ENCODE assay signal across 26 mouse cellular contexts in the genomic region with DNA sequence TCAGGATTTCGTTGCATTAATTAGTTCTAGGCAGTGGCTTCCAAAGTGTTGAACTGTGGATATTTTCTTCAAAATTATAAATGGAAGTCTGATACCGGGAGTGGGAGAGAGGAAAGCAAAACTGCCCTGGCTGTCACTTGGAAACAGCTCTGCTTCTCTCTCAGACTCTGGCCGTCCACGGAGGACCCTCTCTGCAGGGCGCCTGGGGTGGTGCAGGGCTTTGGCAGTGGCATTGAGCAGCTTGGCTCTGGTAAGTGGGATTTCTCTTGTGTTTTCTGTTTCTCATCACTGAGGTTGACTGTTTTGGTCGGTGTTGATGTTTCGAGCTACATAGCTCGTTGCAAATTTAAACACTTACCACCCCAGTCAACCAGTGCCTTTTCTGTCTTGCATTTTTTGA. TPM values are rescaled to one million over a fixed set of nuclear protein-coding genes. Genes with fewer than 3 reads are reported as not detected.
"Had no signal": no experiment of that assay in that cellular context is flagged by ENCODE, and none has a peak within 500 bp of the region (broad histone marks: within the 10 kb centered on the region; RNA-seq: fewer than 3 reads in every experiment).

No protein-coding gene starts in this region.

- H3K27ac ChIP-seq: gastrocnemius, adult 2 months; heart, embryonic 10.5 days; hindbrain, embryonic 10.5 days; hindbrain, embryonic 12.5 days; hindbrain, embryonic 14.5 days; intestine, embryonic 15.5 days; layer of hippocampus, adult 2 months; left cerebral cortex, adult 2 months; liver, embryonic 13.5 days; liver, embryonic 15.5 days had no signal

- DNase-seq: gastrocnemius, adult 2 months; gastrocnemius, postnatal 10 days; gastrocnemius, postnatal 25 days; heart, adult 18-20 months; heart, postnatal 10 days; heart, postnatal 4 days; kidney, adult 18-20 months; kidney, adult 8-10 months; kidney, postnatal 10 days; kidney, postnatal 25 days; kidney, postnatal 4 days; liver; liver, embryonic 13.5 days; liver, postnatal 0 days had no signal

- H3K9ac ChIP-seq: heart, embryonic 12.5 days; hindbrain, embryonic 12.5 days; hindbrain, embryonic 14.5 days; intestine, embryonic 15.5 days; liver, embryonic 13.5 days; liver, embryonic 15.5 days; liver, postnatal 0 days had no signal

- ATAC-seq: inflammation-experienced regulatory T-cells, adult 6 months; intestine, embryonic 15.5 days; intestine, postnatal 0 days; liver, postnatal 0 days had no signal

- H3K4me1 ChIP-seq: hindbrain, embryonic 12.5 days; intestine, embryonic 15.5 days; liver, embryonic 15.5 days had no signal

- H3K9me3 ChIP-seq: heart, embryonic 10.5 days; hindbrain, embryonic 10.5 days; hindbrain, embryonic 12.5 days; intestine, embryonic 15.5 days; liver, embryonic 13.5 days; liver, embryonic 15.5 days had no signal

- H3K27me3 ChIP-seq: heart, embryonic 12.5 days; hindbrain, embryonic 12.5 days; intestine, embryonic 15.5 days; liver, embryonic 13.5 days; liver, embryonic 15.5 days had no signal

- H3K36me3 ChIP-seq: hindbrain, embryonic 10.5 days; hindbrain, embryonic 12.5 days; intestine, embryonic 15.5 days; liver, embryonic 13.5 days; liver, embryonic 15.5 days had no signal

- H3K4me3 ChIP-seq: gastrocnemius, adult 2 months; heart, embryonic 10.5 days; heart, embryonic 12.5 days; hindbrain, embryonic 10.5 days; hindbrain, embryonic 12.5 days; intestine, embryonic 15.5 days; layer of hippocampus, adult 2 months; left cerebral cortex, adult 2 months; liver, embryonic 13.5 days; liver, embryonic 15.5 days had no signal

- H3K4me2 ChIP-seq: heart, embryonic 12.5 days; hindbrain, embryonic 12.5 days; hindbrain, embryonic 14.5 days; intestine, embryonic 15.5 days; liver, embryonic 11.5 days; liver, embryonic 13.5 days; liver, embryonic 15.5 days had no signal

RNA-seq across cellular contexts. Expression of a gene that starts 53.0 kb away (rescaled TPM):
- polyA plus RNA-seq: inflammation-experienced regulatory T-cells, adult 6 months had no signal
